Mouse (Mus musculus) thymus, postnatal 0 days (tissue): ENCODE results near the gene Pld3. TPM values are rescaled to one million over a fixed set of nuclear protein-coding genes. Genes with fewer than 3 reads are reported as not detected.

ENCODE experiments used
- DNase-seq: peaks from one replicate; pipeline ENCODE4 v3.0.0-alpha.2; 2015; ENCODE audit warnings: low spot score
- polyA plus RNA-seq: library from polyadenylated mRNA; unstranded; fragments of >200 nt; fragmentation: Nextera tagmentation; extraction: Ambion mirVana; gene quantifications from 2 replicates; pipeline ENCODE4 v1.2.1, GENCODE M21; 2015

Pld3 gene
- polyA plus RNA-seq, result 134 and 145 TPM in 2 replicates

DNA sequence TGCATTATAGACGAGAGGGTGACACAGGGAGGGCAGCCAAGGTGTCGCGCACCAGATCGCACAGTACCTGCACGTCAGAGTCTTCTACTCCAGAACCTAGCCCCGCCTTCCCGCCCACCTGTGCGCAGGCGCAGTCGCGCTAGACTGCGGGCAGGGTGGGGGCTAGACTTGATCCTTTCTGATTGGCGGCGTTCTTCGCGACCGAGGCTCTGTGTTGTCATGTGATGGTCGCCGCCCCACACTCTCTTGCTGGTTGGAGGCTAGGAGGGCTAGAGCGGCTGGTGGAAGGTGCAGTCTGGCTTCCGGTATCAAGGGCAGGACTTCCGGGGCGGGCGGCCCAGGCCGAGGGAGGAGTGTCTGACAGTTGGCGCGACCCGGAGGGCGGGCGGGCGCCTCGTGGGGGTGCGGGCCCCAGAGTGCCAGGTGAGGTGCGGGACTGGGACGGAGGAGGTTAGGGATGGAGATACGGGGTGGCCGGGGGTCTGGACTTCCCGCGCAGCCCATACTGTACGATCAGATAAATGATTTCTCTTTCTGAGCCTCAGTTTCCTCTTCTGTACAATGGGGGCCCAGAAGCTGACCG, at the start of gene Pld3, which contains the start of gene 2310022A10Rik:
TSS of gene Pld3 (minus strand) at position 288 of the 583 bp plus-strand sequence.
TSS of gene 2310022A10Rik (plus strand) at position 303 of the 583 bp plus-strand sequence.
- DNase-seq, result peak; percentile 95

DNA sequence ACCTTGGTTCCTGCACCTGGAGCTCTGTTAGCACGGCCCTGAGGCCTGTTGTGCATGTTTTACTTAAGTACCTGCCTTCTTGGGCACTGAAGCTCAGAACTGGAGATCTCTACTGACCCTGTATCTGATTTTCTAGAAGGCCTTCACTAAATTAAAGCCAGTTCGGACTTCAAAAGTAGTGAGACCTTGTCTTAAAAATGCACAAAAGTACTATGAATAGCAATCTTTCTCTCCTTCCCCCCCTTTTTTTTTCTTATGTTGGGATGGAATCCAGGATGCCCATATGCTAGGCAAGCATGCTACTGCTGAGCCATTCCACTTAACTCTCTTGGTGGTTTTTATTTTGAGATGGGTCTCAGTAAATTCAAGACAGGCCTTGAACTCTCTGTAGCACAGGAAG, 49.1 kb upstream of the Pld3 start:
- DNase-seq, result no peak

DNA sequence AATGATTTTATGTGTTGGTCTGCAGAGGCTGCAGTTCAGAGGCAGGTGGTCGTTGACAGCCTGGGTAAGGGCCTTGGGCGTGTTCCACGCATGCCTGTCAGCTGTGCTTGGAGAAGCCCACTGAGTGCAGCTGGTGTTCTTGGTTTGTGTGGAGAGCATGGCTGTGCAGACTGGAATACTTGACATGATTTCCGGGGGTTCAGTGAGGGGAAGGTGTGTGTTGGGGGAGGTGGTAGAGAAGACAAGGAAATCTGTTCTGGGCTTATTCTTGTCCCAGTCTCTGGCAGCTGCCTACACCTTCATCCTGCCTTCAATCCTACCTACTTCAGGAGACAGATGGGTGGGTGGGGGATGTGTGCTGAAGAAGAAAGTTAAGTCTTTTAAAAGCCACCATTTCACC, 48.6 kb upstream of the Pld3 start:
- DNase-seq, result no peak

DNA sequence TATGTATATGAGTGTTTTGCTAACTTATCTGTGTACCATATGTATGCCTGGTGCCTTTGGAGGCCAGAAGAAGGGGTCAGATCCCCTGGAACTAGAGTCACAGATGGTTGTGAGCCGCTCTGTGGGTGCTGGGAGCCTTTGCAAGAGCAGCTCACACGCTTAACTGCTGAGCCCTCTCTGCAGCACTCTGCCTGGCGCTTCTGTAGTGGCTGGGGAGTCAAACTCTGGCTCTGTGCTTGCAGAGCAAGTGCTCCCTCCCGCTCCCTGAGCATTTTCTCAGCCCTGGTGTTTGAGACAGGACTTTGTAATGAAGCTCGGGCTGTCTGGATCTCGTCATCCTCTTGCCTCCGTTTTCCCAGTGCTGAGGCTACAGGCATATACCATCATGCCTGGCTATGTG, 45.0 kb upstream of the Pld3 start:
- no peak for DNase-seq

DNA sequence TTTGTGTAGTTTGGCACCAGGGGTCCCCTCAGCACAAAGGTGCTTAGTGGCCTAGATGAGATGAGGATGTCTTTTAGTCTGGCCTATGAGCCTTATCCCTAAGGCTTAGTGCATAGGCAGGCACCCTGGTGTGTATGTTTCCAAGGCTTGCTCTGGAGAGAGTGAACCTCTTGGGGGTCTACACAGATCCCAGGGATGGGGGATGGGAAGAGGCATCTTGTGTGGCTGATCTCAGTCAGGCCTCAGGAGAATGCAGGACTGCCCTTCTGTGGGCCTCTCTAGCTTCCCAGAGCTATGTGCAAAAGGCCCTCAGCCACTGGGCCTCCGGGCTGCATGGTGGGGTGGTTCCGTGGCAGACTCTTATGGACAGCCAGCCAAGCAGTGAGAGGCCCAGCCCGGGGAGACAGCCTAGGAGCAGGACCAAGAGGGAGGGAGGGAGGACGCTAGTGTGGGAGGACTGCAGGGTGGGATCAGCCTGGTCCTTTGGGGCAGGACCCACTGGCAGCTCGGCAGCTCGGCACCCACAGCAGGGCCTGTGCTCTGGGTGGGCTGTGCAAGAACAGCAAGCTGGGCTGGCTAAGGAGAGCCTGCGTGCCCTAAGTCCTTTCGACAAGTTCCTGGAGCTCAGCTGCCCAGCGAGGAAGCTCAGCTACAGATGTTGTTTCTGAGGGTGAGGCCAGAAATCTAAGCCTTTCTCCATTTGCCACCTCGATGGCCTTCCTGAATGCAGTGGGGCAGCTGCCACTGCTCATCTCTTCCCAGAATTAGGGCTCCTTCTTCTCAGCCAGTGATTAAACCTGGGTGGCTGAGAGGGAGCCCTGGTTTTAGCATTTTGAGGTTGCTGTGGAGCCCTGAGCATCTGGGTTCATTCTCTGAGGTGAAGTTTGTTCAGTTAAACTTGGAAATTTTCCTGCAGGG, 43.8 kb upstream of the Pld3 start:
- DNase-seq, result no peak

DNA sequence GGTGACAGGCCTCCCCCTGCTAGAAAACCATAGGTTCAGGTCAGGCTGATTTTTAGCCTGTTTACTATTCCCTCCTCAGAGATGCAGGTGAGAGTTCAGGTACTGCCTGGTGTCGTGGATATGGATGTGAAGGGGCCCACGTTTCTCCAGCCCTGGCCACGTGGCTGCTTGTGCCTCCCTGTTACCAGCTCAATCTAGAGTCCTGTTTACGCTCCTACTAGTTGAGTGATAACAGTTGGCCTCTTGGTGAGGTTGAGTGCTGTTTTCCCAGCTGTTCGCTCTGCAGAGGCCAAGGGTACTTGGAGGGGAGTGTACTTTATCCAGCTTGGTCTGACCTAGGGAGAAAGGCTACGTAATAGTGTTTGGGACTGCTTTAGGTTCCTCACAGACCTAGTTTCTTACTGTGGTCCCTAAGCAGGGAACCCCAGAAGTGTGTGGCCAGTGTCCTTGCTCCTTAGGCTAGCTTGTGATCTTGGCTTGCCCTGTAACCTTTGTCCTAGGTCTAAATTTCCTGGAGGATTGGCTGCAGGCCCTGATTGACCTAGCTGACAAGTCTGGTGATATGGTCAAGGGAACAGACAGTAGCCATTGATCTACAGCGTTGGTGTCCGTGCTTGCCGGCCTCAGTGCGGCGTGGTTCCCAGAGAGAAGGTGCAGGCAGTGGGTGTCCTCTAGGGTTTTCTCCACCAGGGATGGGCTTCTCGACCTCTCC, 40.1 kb upstream of the Pld3 start:
- no peak for DNase-seq

DNA sequence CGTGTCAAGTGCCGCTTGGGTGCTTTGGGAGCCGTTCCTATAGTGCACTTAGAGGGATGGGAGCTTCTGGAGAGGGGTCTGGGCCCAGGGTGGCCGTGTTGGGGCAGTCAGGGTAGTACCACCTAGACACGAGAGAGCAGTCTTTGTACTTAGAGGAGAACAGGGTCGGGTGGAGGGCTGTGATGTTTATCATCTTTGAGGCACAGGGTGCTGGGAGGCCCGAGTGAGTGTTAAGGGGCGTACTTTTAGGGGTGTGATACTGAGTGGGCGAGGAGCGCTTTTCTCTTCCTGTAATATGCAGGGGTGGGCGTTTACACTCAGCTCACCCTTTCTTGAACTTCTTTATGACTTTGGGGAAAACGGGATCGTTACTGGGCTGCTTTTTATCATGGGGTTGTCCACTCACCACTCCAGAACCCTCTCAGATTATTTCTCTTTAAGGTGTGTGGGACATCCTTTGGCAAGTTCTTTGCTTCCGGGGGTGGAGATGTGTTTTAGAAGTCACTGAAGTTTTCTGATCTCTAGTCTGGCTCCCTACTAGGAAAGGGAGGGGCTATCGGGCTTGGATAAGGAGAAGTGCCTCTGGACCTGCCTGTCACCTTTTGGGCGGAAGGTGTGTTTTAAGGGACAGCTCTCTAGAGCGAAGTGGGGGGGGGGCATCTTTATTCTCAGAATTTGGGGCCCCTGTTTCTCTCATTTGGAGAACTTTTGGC, 39.4 kb upstream of the Pld3 start:
- peak; percentile 82 for DNase-seq

DNA sequence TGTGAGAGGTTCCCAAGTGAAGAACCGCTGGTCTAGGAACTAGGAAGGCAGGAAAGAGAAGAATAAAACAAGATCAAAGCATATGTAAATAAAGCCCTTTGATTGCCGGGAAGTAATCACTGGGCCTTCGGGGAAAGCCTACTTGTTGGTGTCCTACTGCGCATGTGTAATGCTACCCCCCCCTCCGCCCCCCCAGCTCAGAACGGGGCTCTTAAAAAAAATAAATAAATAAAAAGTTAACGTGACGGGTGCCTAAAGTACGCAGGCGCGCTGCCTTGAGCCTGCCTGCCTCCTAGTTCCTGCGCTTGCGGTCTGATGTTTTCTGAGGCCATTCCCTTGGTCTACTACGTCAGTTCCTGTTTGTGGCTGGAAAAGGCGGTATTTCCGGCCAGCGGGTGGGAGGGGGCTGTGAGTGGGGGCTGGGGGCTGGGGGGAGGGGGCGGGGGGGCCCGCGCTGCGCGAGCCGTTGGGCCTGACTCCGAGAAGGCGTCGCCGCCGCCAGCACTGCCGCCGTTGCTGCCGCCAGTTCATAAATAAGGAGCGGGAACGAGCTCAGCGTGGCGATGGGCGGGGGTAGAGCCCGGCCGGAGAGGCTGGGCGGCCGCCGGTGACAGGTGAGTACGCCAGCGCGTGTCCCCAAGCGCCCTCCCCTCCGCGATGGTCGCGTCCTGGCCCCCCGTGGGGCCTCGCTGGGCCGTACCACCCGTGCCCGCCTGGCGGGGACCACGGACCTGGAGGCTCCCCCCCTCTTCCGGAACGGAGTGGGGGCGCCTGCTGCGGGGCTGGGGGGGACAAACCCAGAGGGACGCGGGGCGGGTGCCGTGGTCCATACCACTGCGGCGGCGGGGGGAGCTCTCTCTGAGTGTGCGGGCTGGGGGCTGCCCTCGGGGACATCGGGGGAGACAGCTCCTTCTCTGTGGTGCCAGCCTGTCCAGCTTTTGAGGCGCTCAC, 38.5 kb upstream of the Pld3 start, which contains the start of gene Akt2:
TSS of gene Akt2 (plus strand) at position 287 of the 951 bp plus-strand sequence.
- peak; percentile 96 for DNase-seq

DNA sequence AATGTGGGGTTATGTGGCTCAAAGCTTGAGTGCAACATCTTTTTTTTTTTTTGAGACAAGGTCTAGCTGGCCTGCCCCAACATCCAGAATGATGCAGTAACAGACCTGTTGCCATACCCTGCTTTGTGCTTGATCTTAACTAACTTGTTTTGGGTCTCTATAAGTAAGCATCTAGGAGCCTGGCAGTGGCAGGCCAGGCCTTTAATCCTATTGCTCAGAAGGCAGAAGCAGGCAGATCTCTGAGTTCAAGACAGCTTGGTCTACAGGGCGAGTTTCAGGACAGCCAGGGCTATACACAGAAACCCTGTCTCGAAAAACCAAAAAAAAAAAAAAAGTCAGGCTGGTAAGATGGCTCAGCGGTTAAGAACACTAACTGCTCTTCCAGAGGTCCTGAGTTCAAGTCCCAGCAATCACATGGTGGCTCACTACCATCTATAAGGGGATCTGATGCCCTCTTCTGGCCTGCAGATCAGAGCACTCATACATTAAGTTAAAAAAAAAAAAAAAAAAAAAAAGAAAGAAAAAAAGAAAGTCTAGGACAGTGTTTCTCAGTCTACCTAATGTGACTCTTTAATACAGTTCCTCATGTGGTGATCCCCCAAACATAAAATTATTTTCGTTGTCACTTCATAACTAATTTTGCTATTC, 37.7 kb upstream of the Pld3 start:
- no peak for DNase-seq

DNA sequence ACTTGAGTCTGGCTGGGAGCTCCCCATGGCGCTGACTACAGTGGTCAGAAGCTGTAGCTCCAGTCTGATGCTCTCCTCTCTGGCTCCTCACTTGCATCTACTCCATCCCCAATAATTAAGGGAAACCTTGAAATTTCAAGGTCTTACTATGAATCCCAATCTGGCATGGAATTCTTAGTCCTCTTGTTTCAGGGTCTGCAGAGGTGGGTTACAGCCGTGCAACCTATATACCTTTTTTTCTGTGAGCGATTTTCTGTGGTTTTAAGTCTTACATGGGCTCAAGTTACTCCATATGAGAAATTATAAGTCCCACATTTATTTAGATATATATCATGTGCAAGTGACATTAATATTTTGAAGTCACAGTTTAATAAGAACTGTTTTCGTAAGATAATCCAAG, 37.1 kb upstream of the Pld3 start:
- no peak for DNase-seq

DNA sequence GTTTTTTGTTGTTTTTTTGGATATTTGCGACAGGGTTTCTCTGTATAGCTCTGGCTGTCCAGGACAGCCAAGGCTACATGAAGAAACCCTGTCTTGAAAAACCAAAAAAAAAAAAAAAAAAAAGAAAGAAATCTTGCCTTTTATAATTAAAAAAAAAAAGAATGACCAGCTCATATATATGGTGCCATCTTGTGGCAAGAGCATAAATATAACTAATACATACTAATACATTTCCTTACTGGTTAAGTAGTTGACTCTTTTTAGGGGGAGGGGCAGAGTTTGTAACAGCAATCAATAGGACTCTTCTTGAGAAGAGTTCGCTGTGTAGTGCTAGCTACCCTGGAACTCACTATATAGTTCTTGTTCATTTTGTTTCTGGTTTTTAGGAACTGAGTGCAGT, 34.7 kb upstream of the Pld3 start:
- DNase-seq, result no peak

DNA sequence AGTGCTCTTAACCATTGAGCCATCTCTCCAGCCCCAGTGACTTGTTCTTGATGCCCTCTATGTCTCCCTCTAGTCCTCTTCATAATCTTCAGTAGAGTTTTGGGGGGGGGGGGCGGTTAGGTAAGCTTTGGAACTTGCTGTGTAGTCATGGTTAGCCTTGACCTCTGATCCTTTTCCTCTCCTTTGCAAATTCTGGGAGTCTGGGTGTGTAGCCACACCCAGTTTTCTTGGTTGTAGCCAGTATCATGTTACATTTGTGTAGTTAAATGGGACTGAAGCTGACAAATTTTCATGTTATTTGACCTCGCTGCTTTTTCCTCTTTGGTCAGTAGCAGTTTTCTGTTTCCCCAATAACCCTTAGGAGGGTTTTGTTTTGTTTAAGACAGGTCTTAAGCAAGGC, 33.8 kb upstream of the Pld3 start:
- no peak for DNase-seq

DNA sequence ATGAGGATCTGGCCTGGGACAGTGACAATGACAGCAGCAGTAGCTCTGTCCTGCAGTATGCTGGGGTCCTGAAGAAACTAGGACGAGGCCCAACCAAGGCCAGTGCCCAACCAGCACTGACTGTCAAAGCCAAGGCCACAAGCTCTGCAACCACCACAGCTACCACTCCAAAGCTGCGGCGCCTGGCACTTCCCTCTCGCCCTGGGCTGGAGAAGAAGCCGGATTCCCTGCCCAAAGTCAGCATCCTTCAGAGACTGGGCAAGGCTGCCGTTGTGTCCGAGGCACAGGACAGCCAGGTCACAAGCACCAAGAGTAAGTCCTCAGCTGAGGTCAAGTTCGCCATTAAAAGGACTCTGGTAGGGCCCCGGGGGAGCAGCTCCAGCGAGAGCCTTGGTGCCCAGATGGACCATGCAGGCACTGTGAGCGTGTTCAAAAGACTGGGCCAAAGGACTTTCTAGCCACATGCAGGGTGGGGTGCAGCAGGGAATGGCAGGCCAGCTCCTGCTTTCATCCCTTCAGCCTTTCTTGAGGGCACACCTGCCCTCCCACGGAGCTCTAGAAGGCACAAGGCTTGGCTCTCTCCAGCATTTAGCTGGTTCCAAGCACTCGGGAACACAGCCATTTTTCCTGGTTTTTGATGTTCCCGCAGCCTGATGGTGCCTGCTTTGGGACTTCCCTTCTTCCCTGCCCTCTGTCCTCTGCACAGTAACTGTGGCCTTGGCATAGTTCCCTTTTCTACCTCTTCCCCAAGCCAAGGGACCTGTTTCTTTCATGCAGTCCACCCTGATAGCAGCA, 27.6 kb upstream of the Pld3 start:
- DNase-seq, result no peak

DNA sequence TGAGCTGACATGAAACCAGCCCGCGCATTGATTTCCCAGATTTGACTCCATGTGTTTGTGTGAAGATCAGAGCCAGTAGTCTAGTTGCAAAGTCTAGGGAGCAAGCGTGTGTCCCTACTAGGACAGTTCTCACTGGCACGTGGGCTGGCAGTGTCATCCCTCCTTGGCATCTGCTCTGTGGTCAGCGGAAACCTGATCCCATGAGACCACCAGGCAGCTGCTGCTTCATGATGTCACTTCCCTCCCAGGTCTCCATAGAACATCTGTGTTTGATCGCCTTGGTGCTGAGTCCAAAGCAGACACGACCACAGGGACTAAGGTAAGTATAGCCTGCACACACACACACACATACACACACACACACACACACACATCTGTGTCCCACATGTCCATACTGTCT, 25.4 kb upstream of the Pld3 start:
- DNase-seq, result no peak

DNA sequence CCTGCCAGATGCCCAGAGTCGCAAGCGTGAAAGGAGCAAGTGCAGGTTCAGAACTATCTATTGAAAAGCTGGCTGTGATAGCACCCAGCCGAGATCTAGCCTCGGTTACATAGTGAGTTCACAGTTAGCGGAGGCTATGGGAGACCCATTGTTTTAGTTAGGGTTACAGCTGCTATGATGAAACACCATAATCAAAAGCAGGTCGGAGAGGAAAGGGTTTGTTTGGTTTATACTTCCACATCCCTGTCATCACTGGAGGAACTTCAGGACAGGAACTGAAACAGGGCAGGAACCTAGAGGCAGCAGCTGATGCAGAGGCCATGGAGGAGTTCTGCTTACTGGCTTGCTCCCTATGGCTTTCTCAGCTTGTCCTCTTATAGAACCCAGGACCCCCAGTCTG, 24.6 kb upstream of the Pld3 start:
- DNase-seq, result no peak

DNA sequence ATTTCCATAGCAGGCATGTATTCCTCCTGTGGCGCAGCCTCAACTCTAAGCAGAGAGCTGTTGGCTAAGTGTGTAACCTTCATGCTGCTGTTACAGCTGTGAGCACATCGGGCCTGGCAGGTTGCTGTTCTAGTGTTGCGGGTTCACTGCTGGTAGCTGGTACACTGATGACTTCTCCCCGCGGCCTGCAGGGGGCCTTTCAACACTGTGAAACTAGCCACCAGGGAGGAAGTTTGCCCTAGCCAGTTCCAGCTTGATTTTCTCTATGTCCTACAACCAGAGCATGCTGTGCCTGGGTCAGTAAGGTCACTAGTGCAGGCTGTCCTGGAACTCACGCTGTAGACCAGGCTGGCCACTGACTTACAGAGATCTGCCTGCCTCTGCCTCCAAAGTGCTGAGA, 23.9 kb upstream of the Pld3 start:
- peak; percentile 53 for DNase-seq

DNA sequence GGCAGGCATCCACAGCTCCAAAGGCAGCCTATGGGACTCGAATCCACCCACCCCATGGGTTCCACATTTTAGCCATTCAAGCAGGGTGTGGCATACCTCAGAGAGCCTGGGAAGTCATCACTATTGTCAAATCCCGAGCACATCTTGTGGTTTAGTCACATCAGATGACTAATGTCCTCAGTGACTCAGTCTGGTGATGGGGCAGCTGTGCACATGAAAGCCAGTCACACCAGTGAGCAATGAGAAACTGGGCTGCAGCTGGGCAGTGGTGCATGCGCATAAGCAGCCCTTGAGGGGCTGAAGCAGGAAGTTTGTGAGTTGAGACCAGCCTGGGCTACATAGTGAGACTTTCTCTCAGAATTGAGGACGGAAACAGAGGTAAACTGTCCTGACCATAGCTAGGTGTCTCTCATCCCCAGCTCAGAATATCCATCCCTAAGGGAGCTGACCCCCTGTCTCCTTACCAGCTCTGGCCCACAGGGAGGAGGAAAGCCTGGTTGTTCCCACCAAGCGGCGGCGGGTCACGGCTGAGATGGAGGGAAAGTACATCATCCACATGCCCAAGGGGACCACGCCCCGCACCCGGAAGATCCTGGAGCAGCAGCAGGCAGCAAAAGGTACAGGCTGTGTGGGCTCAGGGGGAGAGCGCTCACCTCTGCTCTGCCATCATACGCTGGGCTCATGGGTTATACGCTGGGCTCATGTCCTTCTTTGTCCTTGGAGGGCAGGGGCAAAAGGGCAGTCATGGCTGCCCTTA, 21.3 kb upstream of the Pld3 start:
- DNase-seq, result no peak

DNA sequence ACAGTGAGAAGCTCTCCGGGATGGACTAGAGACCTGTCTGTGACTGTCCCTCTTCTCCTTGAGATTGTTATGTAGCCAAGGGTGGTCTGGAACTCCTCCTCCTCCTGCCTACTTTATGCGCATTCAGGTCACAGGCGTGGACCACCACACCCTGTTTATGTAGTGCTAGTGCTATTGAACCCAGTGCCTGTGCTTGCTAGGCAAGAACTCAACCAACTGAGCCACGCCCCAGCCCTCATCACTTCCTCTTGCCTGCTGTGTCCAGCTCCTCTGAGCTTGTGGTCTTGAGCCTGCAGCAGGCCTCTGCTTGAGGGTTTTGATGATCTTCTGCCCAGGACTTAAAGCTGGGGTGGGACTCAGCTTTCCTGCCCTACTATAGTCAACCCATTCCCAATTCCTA, 19.1 kb upstream of the Pld3 start:
- no peak for DNase-seq
